Comparison of ENCODE assay signal across 8 mouse cellular contexts in genomic region chr7:127513016-127513390, GRCm38 (mm10). TPM values are rescaled to one million over a fixed set of nuclear protein-coding genes. Genes with fewer than 3 reads are reported as not detected.
DNase-seq lines count a peak whose midpoint lies in the region; ATAC-seq and TF ChIP-seq lines count a peak whose summit lies in the region.

No protein-coding gene starts in this region.

- peak; percentile 26 for DNase-seq in gastrocnemius, adult 2 months
- no peak for DNase-seq in gastrocnemius, postnatal 4 days (ENCODE audit: low spot score in 2 of 2)
- no peak for DNase-seq in embryonic facial prominence, embryonic 11.5 days (ENCODE audit: low spot score)
- no peak for DNase-seq in urinary bladder, postnatal 25 days (ENCODE audit: low spot score)

- peak overlapping the region; percentile 100 for H3K27ac ChIP-seq in gastrocnemius, adult 2 months
- H3K27ac ChIP-seq in embryonic facial prominence, embryonic 11.5 days (replicated peaks; ENCODE audit: low read depth, low read length) = peak overlapping the region; percentile 95; the same call in 1 of the 2 replicates
- H3K27ac ChIP-seq in hindbrain, embryonic 15.5 days (replicated peaks) = peak overlapping the region; percentile 99
- H3K27ac ChIP-seq in lung, embryonic 16.5 days (ENCODE audit: low read length) = peak overlapping the region; percentile 98
- H3K27ac ChIP-seq in stomach, embryonic 15.5 days = peak overlapping the region; percentile 99

- H3ac ChIP-seq in C2C12 (ENCODE audit: control insufficient read depth, insufficient read length, low read depth) = no peak overlapping the region

- no peaks in the 10 kb centered on the region for H3K9me3 ChIP-seq in embryonic facial prominence, embryonic 11.5 days (replicated peaks; ENCODE audit: control insufficient read depth, low read length)
- no peaks in the 10 kb centered on the region for H3K9me3 ChIP-seq in hindbrain, embryonic 15.5 days
- H3K9me3 ChIP-seq in lung, embryonic 16.5 days (ENCODE audit: control insufficient read depth, low read length) = no peaks in the 10 kb centered on the region
- no peaks in the 10 kb centered on the region for H3K9me3 ChIP-seq in stomach, embryonic 15.5 days

- peaks cover 56% of the 10 kb centered on the region for H3K79me2 ChIP-seq in C2C12 (ENCODE audit: control insufficient read depth, insufficient read depth)

- H3K4me1 ChIP-seq in embryonic facial prominence, embryonic 11.5 days (ENCODE audit: control insufficient read depth, insufficient read depth, low read length) = no peaks in the 10 kb centered on the region
- peaks cover 23% of the 10 kb centered on the region for H3K4me1 ChIP-seq in hindbrain, embryonic 15.5 days (replicated peaks)
- H3K4me1 ChIP-seq in lung, embryonic 16.5 days (replicated peaks; ENCODE audit: control insufficient read depth, insufficient read depth, low read length) = peaks cover 13% of the 10 kb centered on the region
- H3K4me1 ChIP-seq in stomach, embryonic 15.5 days = peaks cover 5% of the 10 kb centered on the region; the same call in 1 of the 2 replicates

- peak overlapping the region; percentile 59 for H3K4me2 ChIP-seq in embryonic facial prominence, embryonic 11.5 days (ENCODE audit: low read depth, low read length)
- peak overlapping the region; percentile 56 for H3K4me2 ChIP-seq in hindbrain, embryonic 15.5 days
- peak overlapping the region; percentile 62 for H3K4me2 ChIP-seq in lung, embryonic 16.5 days (ENCODE audit: low read depth, low read length)
- H3K4me2 ChIP-seq in stomach, embryonic 15.5 days = peak overlapping the region; percentile 58

- peaks cover 43% of the 10 kb centered on the region for H3K36me3 ChIP-seq in C2C12 (ENCODE audit: control insufficient read depth, insufficient read depth)
- H3K36me3 ChIP-seq in embryonic facial prominence, embryonic 11.5 days (replicated peaks; ENCODE audit: control insufficient read depth, insufficient read depth, low read depth, low read length) = peaks cover 2% of the 10 kb centered on the region; the same call in 1 of the 2 replicates
- peaks cover 31% of the 10 kb centered on the region for H3K36me3 ChIP-seq in hindbrain, embryonic 15.5 days
- H3K36me3 ChIP-seq in lung, embryonic 16.5 days (ENCODE audit: control insufficient read depth, insufficient read depth, low read length) = peaks cover 18% of the 10 kb centered on the region
- H3K36me3 ChIP-seq in stomach, embryonic 15.5 days = peaks cover 20% of the 10 kb centered on the region

- H3K79me3 ChIP-seq in C2C12 (ENCODE audit: low read depth) = peaks cover 41% of the 10 kb centered on the region

- TF ChIP-seq CTCF in gastrocnemius, adult 2 months (IDR thresholded peaks at IDR 0.05) = no peak
- TF ChIP-seq CTCF in C2C12 (IDR thresholded peaks at IDR 0.05; ENCODE audit: control insufficient read depth, insufficient read depth, insufficient read length) = no peak

- WGBS in embryonic facial prominence, embryonic 11.5 days = 44% methylated on average over 8 of the region's 8 CpGs
- 43% methylated on average over 8 of the region's 8 CpGs for WGBS in hindbrain, embryonic 15.5 days
- 20% methylated on average over 8 of the region's 8 CpGs for WGBS in lung, embryonic 16.5 days
- WGBS in stomach, embryonic 15.5 days = 21% methylated on average over 8 of the region's 8 CpGs

- no peaks in the 10 kb centered on the region for H3K27me3 ChIP-seq in C2C12 (ENCODE audit: control insufficient read depth, insufficient read depth, insufficient read length)
- no peaks in the 10 kb centered on the region for H3K27me3 ChIP-seq in embryonic facial prominence, embryonic 11.5 days (ENCODE audit: control insufficient read depth, insufficient read depth, low read length)
- no peaks in the 10 kb centered on the region for H3K27me3 ChIP-seq in hindbrain, embryonic 15.5 days
- H3K27me3 ChIP-seq in lung, embryonic 16.5 days (ENCODE audit: control insufficient read depth, insufficient read depth, low read depth, low read length) = no peaks in the 10 kb centered on the region
- no peaks in the 10 kb centered on the region for H3K27me3 ChIP-seq in stomach, embryonic 15.5 days (replicated peaks)

- H3K9ac ChIP-seq in embryonic facial prominence, embryonic 11.5 days (replicated peaks; ENCODE audit: low read length) = peak overlapping the region; percentile 77
- peak overlapping the region; percentile 91; the same call in 1 of the 2 replicates for H3K9ac ChIP-seq in hindbrain, embryonic 15.5 days
- peak overlapping the region; percentile 95 for H3K9ac ChIP-seq in lung, embryonic 16.5 days (ENCODE audit: low read length)
- no peak overlapping the region; the same call in 1 of the 2 replicates for H3K9ac ChIP-seq in stomach, embryonic 15.5 days

- intact Hi-C loops in gastrocnemius, adult 2 months (cut with DNase I) = loop anchor here (5.0 kb wide), 1 partner anchor 74 kb away; the partner anchor contains the start of genes Ccdc189 and Rnf40

- ATAC-seq in embryonic facial prominence, embryonic 11.5 days (replicated peaks; ENCODE audit: insufficient number of reproducible peaks, low FRiP score, low TSS enrichment, low read depth) = no peak
- no peak for ATAC-seq in hindbrain, embryonic 15.5 days (ENCODE audit: low FRiP score, low read depth)
- no peak; the same call in 1 of the 2 replicates for ATAC-seq in lung, embryonic 16.5 days (ENCODE audit: low read depth)
- ATAC-seq in stomach, embryonic 15.5 days (ENCODE audit: insufficient read depth, low FRiP score, low read depth) = no peak

- H3K4me3 ChIP-seq in gastrocnemius, adult 2 months = peak overlapping the region; percentile 99
- peak overlapping the region; percentile 76 for H3K4me3 ChIP-seq in C2C12 (ENCODE audit: insufficient read depth, poor library complexity, severe bottlenecking)
- peak overlapping the region; percentile 80 for H3K4me3 ChIP-seq in embryonic facial prominence, embryonic 11.5 days (ENCODE audit: low read depth, low read length)
- H3K4me3 ChIP-seq in hindbrain, embryonic 15.5 days = peak overlapping the region; percentile 93
- H3K4me3 ChIP-seq in lung, embryonic 16.5 days (ENCODE audit: low read length) = peak overlapping the region; percentile 91
- H3K4me3 ChIP-seq in stomach, embryonic 15.5 days (replicated peaks) = peak overlapping the region; percentile 82

TF ChIP-seq in C2C12, 6 proteins besides CTCF, POLR2A, EP300 and RAD21:
- TF ChIP-seq FOSL1 (IDR thresholded peaks at IDR 0.05; ENCODE audit: insufficient read depth, low read length, poor library complexity, severe bottlenecking) = no peak
- no peak for TF ChIP-seq USF1 (IDR thresholded peaks at IDR 0.05; ENCODE audit: low read depth)
- no peak for TF ChIP-seq CEBPB (IDR thresholded peaks at IDR 0.05; ENCODE audit: low read depth)
- TF ChIP-seq MAX (IDR thresholded peaks at IDR 0.05) = no peak
- TF ChIP-seq MYOG (IDR thresholded peaks at IDR 0.05; ENCODE audit: control insufficient read depth, extremely low read depth, insufficient read length) = no peak
- no peak for TF ChIP-seq MYOD1 (IDR thresholded peaks at IDR 0.05; ENCODE audit: control insufficient read depth, insufficient read length, low read depth)

RNA-seq across cellular contexts. Expression of gene Srcap, which starts 1.2 kb away (rescaled TPM):
- total RNA-seq in gastrocnemius, adult 2 months (2021) = 10 to 100 TPM; 47.5 to 50.4 TPM
- total RNA-seq in gastrocnemius, postnatal 4 days (2021) = 10 to 100 TPM; 70.3 to 78.6 TPM
- 24.1 TPM for polyA plus RNA-seq in C2C12 (2012; fragmentation: generic; extraction: Trizol)
- 41.9 and 47.5 TPM in 2 replicates for polyA plus RNA-seq in embryonic facial prominence, embryonic 11.5 days (2014; fragmentation: Nextera tagmentation; extraction: Ambion mirVana)
- 57.2 and 57.4 TPM in 2 replicates for polyA plus RNA-seq in hindbrain, embryonic 15.5 days (2015; fragmentation: Nextera tagmentation; extraction: Ambion mirVana)
- polyA plus RNA-seq in lung, embryonic 16.5 days (2015; fragmentation: Nextera tagmentation; extraction: Ambion mirVana) = 33.7 and 37.9 TPM in 2 replicates
- polyA plus RNA-seq in stomach, embryonic 15.5 days (2015; fragmentation: Nextera tagmentation; extraction: Ambion mirVana) = 49.7 and 55.4 TPM in 2 replicates

RNA-seq across cellular contexts. Expression of gene Gm42715, which starts 6.4 kb away (rescaled TPM):
- 1 to 10 TPM; 5.3 to 5.5 TPM for total RNA-seq in gastrocnemius, adult 2 months (2021)
- total RNA-seq in gastrocnemius, postnatal 4 days (2021) = 10 to 100 TPM; 15.0 to 19.1 TPM
- polyA plus RNA-seq in C2C12 (2012; fragmentation: generic; extraction: Trizol) = 14.9 TPM
- polyA plus RNA-seq in embryonic facial prominence, embryonic 11.5 days (2014; fragmentation: Nextera tagmentation; extraction: Ambion mirVana) = 16.1 and 16.3 TPM in 2 replicates
- 14.7 and 15.6 TPM in 2 replicates for polyA plus RNA-seq in hindbrain, embryonic 15.5 days (2015; fragmentation: Nextera tagmentation; extraction: Ambion mirVana)
- 14.6 and 15.2 TPM in 2 replicates for polyA plus RNA-seq in lung, embryonic 16.5 days (2015; fragmentation: Nextera tagmentation; extraction: Ambion mirVana)
- 13.4 and 14.8 TPM in 2 replicates for polyA plus RNA-seq in stomach, embryonic 15.5 days (2015; fragmentation: Nextera tagmentation; extraction: Ambion mirVana)

RNA-seq across cellular contexts. Expression of gene Fbrs, which starts 34.0 kb away (rescaled TPM):
- 10 to 100 TPM; 24.1 to 24.7 TPM for total RNA-seq in gastrocnemius, adult 2 months (2021)
- total RNA-seq in gastrocnemius, postnatal 4 days (2021) = 10 to 100 TPM; 39.7 to 51.3 TPM
- polyA plus RNA-seq in C2C12 (2012; fragmentation: generic; extraction: Trizol) = 20.9 TPM
- polyA plus RNA-seq in embryonic facial prominence, embryonic 11.5 days (2014; fragmentation: Nextera tagmentation; extraction: Ambion mirVana) = 8.9 and 10.2 TPM in 2 replicates
- 13.9 and 15.4 TPM in 2 replicates for polyA plus RNA-seq in hindbrain, embryonic 15.5 days (2015; fragmentation: Nextera tagmentation; extraction: Ambion mirVana)
- polyA plus RNA-seq in lung, embryonic 16.5 days (2015; fragmentation: Nextera tagmentation; extraction: Ambion mirVana) = 9.9 and 11.1 TPM in 2 replicates
- 12.2 and 13.8 TPM in 2 replicates for polyA plus RNA-seq in stomach, embryonic 15.5 days (2015; fragmentation: Nextera tagmentation; extraction: Ambion mirVana)

RNA-seq across cellular contexts. Expression of gene Tmem265, which starts 48.2 kb away (rescaled TPM):
- not detected for total RNA-seq in gastrocnemius, adult 2 months (2021)
- total RNA-seq in gastrocnemius, postnatal 4 days (2021) = 1 to 10 TPM in 1 of 2 experiments, not detected in 1; 3.1 TPM
- not detected for polyA plus RNA-seq in C2C12 (2012; fragmentation: generic; extraction: Trizol)
- polyA plus RNA-seq in embryonic facial prominence, embryonic 11.5 days (2014; fragmentation: Nextera tagmentation; extraction: Ambion mirVana) = 4.8 and 5.7 TPM in 2 replicates
- polyA plus RNA-seq in hindbrain, embryonic 15.5 days (2015; fragmentation: Nextera tagmentation; extraction: Ambion mirVana) = 7.6 and 10.3 TPM in 2 replicates
- 8.4 and 8.7 TPM in 2 replicates for polyA plus RNA-seq in lung, embryonic 16.5 days (2015; fragmentation: Nextera tagmentation; extraction: Ambion mirVana)
- 5.6 and 6.0 TPM in 2 replicates for polyA plus RNA-seq in stomach, embryonic 15.5 days (2015; fragmentation: Nextera tagmentation; extraction: Ambion mirVana)

RNA-seq across cellular contexts. Expression of gene Prr14, which starts 53.6 kb away (rescaled TPM):
- total RNA-seq in gastrocnemius, adult 2 months (2021) = 10 to 100 TPM; 19.3 to 20.9 TPM
- 10 to 100 TPM; 26.1 to 32.5 TPM for total RNA-seq in gastrocnemius, postnatal 4 days (2021)
- polyA plus RNA-seq in C2C12 (2012; fragmentation: generic; extraction: Trizol) = 28.6 TPM
- polyA plus RNA-seq in embryonic facial prominence, embryonic 11.5 days (2014; fragmentation: Nextera tagmentation; extraction: Ambion mirVana) = 54.8 and 58.5 TPM in 2 replicates
- 36.9 and 42.8 TPM in 2 replicates for polyA plus RNA-seq in hindbrain, embryonic 15.5 days (2015; fragmentation: Nextera tagmentation; extraction: Ambion mirVana)
- 38.6 and 43.3 TPM in 2 replicates for polyA plus RNA-seq in lung, embryonic 16.5 days (2015; fragmentation: Nextera tagmentation; extraction: Ambion mirVana)
- 38.6 and 38.8 TPM in 2 replicates for polyA plus RNA-seq in stomach, embryonic 15.5 days (2015; fragmentation: Nextera tagmentation; extraction: Ambion mirVana)
